Mouse (Mus musculus) kidney, adult 11 months (tissue): Measurements from ENCODE around the gene Slc25a51.
"Not testable (repeated sequence)": the region's sequence is repeated elsewhere in the genome, so short reads cannot be mapped to it uniquely, and the experiment has no call there.

Source experiments
- DNase-seq: peaks from one replicate; pipeline ENCODE4 v3.0.0; 2022

Gene Slc25a51

GRCm38 (mm10) chr4:45396211-45396610 is 12.4 kb downstream of the Slc25a51 start:
- DNase-seq = not testable (repeated sequence)

GRCm38 (mm10) chr4:45393658-45394057 is 14.9 kb downstream of the Slc25a51 start:
- no peak for DNase-seq

- no peak for DNase-seq
Measured at GRCm38 (mm10) chr4:45392994-45393393, 15.6 kb downstream of the Slc25a51 start.

- no peak for DNase-seq
Measured at GRCm38 (mm10) chr4:45392572-45392971, 16.0 kb downstream of the Slc25a51 start.

GRCm38 (mm10) chr4:45392099-45392498 is 16.5 kb downstream of the Slc25a51 start:
- no peak for DNase-seq

GRCm38 (mm10) chr4:45387296-45387695 is 21.3 kb downstream of the Slc25a51 start:
- DNase-seq = not testable (repeated sequence)

GRCm38 (mm10) chr4:45382133-45382532 is 26.4 kb downstream of the Slc25a51 start:
- DNase-seq = not testable (repeated sequence)

- DNase-seq = peak; percentile 51
Measured at GRCm38 (mm10) chr4:45380903-45381580, 27.5 kb downstream of the Slc25a51 start.

GRCm38 (mm10) chr4:45376573-45376972 is 32.0 kb downstream of the Slc25a51 start:
- no peak for DNase-seq

GRCm38 (mm10) chr4:45374879-45375278 is 33.7 kb downstream of the Slc25a51 start:
- no peak for DNase-seq

- DNase-seq = no peak
Measured at GRCm38 (mm10) chr4:45371261-45371660, 37.3 kb downstream of the Slc25a51 start.

- DNase-seq = no peak
Measured at GRCm38 (mm10) chr4:45356653-45357052, 51.9 kb downstream of the Slc25a51 start.
